Mouse (Mus musculus) CH12F3 (cell line): ENCODE data around the gene Gadd45g.

Source experiments
- in situ Hi-C: fragments of 300-500 bp; cut with MboI; formaldehyde crosslinking; loops from 2 replicates; pipeline ENCODE4 v1.14.3; 2020; ENCODE audit warnings: low sequenced_read_pairs

The Gadd45g gene

GRCm38 (mm10) chr13:51846301-51846867 lies at the start of gene Gadd45g:
Gene Gadd45g, plus strand, starts transcription at chr13:51846678.
- in situ Hi-C loops, result no loop called here

- in situ Hi-C loops, result no loop called here
Measured at GRCm38 (mm10) chr13:51797899-51798746, 48.4 kb upstream of the Gadd45g start.

GRCm38 (mm10) chr13:51799735-51800522 lies 46.5 kb upstream of the Gadd45g start:
- in situ Hi-C loops, result no loop called here

- in situ Hi-C loops, result no loop called here
Measured at GRCm38 (mm10) chr13:51800921-51801320, 45.6 kb upstream of the Gadd45g start.

GRCm38 (mm10) chr13:51805634-51806033 lies 40.8 kb upstream of the Gadd45g start:
- in situ Hi-C loops, result no loop called here

- in situ Hi-C loops, result no loop called here
Measured at GRCm38 (mm10) chr13:51806220-51806619, 40.3 kb upstream of the Gadd45g start.

- in situ Hi-C loops, result no loop called here
Measured at GRCm38 (mm10) chr13:51808141-51808540, 38.3 kb upstream of the Gadd45g start.

- in situ Hi-C loops, result no loop called here
Measured at GRCm38 (mm10) chr13:51813621-51814615, 32.6 kb upstream of the Gadd45g start.

- in situ Hi-C loops, result no loop called here
Measured at GRCm38 (mm10) chr13:51814646-51815045, 31.8 kb upstream of the Gadd45g start.

- in situ Hi-C loops, result no loop called here
Measured at GRCm38 (mm10) chr13:51815865-51816504, 30.5 kb upstream of the Gadd45g start.

GRCm38 (mm10) chr13:51816559-51817041 lies 29.9 kb upstream of the Gadd45g start:
- in situ Hi-C loops, result no loop called here

GRCm38 (mm10) chr13:51818170-51818943 lies 28.1 kb upstream of the Gadd45g start:
- in situ Hi-C loops, result no loop called here

- in situ Hi-C loops, result no loop called here
Measured at GRCm38 (mm10) chr13:51818944-51819326, 27.5 kb upstream of the Gadd45g start.

- in situ Hi-C loops, result no loop called here
Measured at GRCm38 (mm10) chr13:51819351-51819750, 27.1 kb upstream of the Gadd45g start.

- in situ Hi-C loops, result no loop called here
Measured at GRCm38 (mm10) chr13:51821988-51822387, 24.5 kb upstream of the Gadd45g start.

- in situ Hi-C loops, result no loop called here
Measured at GRCm38 (mm10) chr13:51823822-51824495, 22.5 kb upstream of the Gadd45g start.

GRCm38 (mm10) chr13:51830744-51831450 lies 15.6 kb upstream of the Gadd45g start:
- in situ Hi-C loops, result loop anchor here (10.0 kb wide), 1 partner anchor 794 kb away; no protein-coding TSS in a partner anchor

- in situ Hi-C loops, result loop anchor here (10.0 kb wide), 1 partner anchor 792 kb away; no protein-coding TSS in a partner anchor
Measured at GRCm38 (mm10) chr13:51832491-51832890, 14.0 kb upstream of the Gadd45g start.
